Mouse (Mus musculus) erythroblast, embryonic 14.5 days (primary cell): ENCODE data around the gene Zfpl1. TPM values are rescaled to one million over a fixed set of nuclear protein-coding genes. Genes with fewer than 3 reads are reported as not detected.

Experiments
- H3K27me3 ChIP-seq: 2 replicates; pipeline ENCODE4 v1.6.1; 2012; ENCODE audit warnings: inconsistent platforms; ENCODE audit not compliant: control insufficient read depth
- H3K36me3 ChIP-seq: 2 replicates; pipeline ENCODE4 v1.6.1; 2012; ENCODE audit warnings: mild to moderate bottlenecking, inconsistent platforms; ENCODE audit not compliant: control insufficient read depth
- H3K4me1 ChIP-seq: 2 replicates; pipeline ENCODE4 v1.6.1; 2012; ENCODE audit warnings: inconsistent platforms; ENCODE audit not compliant: control insufficient read depth
- H3K4me3 ChIP-seq: replicated peaks from 2 replicates; pipeline ENCODE3; 2012; ENCODE audit warnings: moderate library complexity, mild to moderate bottlenecking, inconsistent platforms
- H3K9me3 ChIP-seq: 2 replicates; pipeline ENCODE4 v1.6.1; 2012; ENCODE audit warnings: low read length, inconsistent platforms, mixed read lengths; ENCODE audit not compliant: control insufficient read depth
- GATA1 ChIP-seq: IDR thresholded peaks from 2 replicates; pipeline ENCODE4 v1.6.1; 2012; ENCODE audit warnings: low read length, inconsistent platforms, mixed read lengths
- TAL1 ChIP-seq: IDR thresholded peaks from 3 replicates; pipeline ENCODE4 v1.6.1; 2012; ENCODE audit warnings: low read length, inconsistent platforms, mixed read lengths
- polyA plus RNA-seq: library from polyadenylated mRNA; stranded (reverse); fragments of >175 nt; gene quantifications from 2 replicates; pipeline ENCODE4 v1.2.3, GENCODE M21; 2012

Gene Zfpl1
- polyA plus RNA-seq, 1 experiment = 5.1 TPM

DNA sequence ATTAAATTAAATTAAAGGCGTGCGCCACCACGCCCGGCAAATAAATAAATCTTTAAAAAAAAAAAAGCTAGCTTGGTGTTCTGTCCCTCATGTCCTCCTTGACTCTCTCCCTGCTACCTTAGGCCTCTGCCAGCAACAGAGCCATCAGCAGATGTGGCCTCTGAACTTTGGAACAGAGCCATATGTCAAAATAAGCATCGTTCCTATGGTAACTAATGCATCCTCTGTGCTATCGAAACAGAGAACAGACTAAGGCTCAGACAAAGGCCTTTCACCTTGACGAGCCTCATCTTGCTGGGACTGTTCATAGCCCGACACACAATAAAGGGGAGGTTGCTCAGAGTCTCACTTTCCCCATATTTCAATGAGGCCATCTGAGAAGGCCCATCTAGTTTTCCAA is 38.6 kb upstream of the Zfpl1 start:
- no peaks in the 10 kb centered on the region for H3K27me3 ChIP-seq
- TF ChIP-seq GATA1 = no peak
- TF ChIP-seq TAL1 = no peak
- peaks cover 69% of the 10 kb centered on the region for H3K36me3 ChIP-seq
- no peak overlapping the region for H3K4me3 ChIP-seq
- H3K9me3 ChIP-seq = no peaks in the 10 kb centered on the region
- H3K4me1 ChIP-seq = peaks cover 51% of the 10 kb centered on the region

DNA sequence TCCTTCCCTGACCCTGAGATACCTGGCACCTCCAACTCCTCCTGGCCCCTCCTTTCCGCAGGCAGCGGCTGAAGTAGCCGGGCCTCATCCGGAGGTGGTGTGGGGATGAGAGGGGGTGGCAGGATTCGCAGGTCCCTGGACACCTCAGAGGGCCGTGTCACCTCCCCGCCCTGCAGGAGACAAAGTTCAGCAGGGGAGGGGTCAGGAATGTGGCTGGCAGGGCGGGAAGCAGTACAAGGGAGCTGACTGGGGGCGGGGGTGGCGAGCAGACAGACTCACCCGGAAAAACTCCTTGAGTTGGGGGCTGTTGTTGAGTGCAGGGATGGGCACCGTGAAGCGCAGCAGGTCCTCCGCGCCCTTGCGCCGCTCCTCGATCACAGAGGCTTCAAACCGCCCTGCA is 37.0 kb upstream of the Zfpl1 start:
- peaks cover 71% of the 10 kb centered on the region for H3K36me3 ChIP-seq
- TF ChIP-seq GATA1 = no peak
- TF ChIP-seq TAL1 = no peak
- no peaks in the 10 kb centered on the region for H3K27me3 ChIP-seq
- H3K4me3 ChIP-seq = peak overlapping the region; percentile 27
- H3K4me1 ChIP-seq = peaks cover 57% of the 10 kb centered on the region
- no peaks in the 10 kb centered on the region for H3K9me3 ChIP-seq

GRCm38 (mm10) chr19:6118677-6119185 is 34.0 kb upstream of the Zfpl1 start:
- Histone ChIP-seq H3K9me3 (no peaks in the 10 kb centered on the region), H3K36me3 (peaks cover 82% of the 10 kb centered on the region), H3K4me3 (peak overlapping the region; percentile 84), H3K27me3 (no peaks in the 10 kb centered on the region), H3K4me1 (peaks cover 52% of the 10 kb centered on the region)
- TF ChIP-seq GATA1 (no peak), TAL1 (no peak)

DNA sequence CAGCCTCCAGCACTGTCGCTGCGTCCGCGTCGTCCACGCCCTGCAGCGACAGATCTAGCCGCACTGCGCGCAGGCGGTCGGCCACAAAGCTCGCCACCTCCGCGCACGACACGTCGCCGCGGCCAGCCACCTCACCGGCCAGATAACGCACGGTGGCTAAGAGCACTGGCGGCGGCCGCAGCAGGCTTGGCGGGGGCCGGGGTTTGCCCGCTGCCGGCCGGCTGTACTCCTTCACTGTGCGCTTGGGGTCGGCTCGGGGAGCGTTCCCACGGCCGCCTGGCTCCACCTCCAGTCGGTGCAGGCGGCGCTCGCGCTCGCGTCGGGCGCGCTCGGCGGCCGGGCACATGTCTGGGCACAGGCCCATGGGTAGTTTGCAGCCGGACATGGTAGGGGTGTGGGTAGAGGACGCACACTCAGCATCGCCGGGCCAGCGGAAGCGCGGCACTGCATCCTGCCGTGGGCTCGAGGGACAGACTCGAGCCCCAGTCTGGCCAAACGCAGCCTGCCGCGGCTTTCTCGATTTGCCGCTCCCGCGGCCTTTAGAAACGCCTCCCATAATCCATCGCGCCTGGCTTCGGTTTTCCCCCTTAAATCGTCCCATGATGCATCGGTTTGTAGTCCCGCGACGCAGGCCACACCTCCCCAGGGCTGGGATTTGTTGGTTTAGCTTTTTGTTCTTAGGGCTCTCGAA is 33.4 kb upstream of the Zfpl1 start, which contains the start of gene Sac3d1:
Gene Sac3d1, minus strand, starts transcription at position 665 of the 691 bp plus-strand sequence.
- Histone ChIP-seq H3K4me3 (peak within 1 kb of the TSS; percentile 84), H3K9me3 (no peaks in the 10 kb centered on the region), H3K36me3 (peaks cover 82% of the 10 kb centered on the region), H3K27me3 (no peaks in the 10 kb centered on the region), H3K4me1 (peaks cover 47% of the 10 kb centered on the region)
- TF ChIP-seq TAL1 (no peak), GATA1 (no peak)

- TF ChIP-seq TAL1 (no peak), GATA1 (no peak)
- Histone ChIP-seq H3K27me3 (no peaks in the 10 kb centered on the region), H3K36me3 (peaks cover 84% of the 10 kb centered on the region), H3K4me1 (peaks cover 46% of the 10 kb centered on the region), H3K9me3 (no peaks in the 10 kb centered on the region), H3K4me3 (peak overlapping the region; percentile 84)
Measured at GRCm38 (mm10) chr19:6117346-6117985, 32.7 kb upstream of the Zfpl1 start.

DNA sequence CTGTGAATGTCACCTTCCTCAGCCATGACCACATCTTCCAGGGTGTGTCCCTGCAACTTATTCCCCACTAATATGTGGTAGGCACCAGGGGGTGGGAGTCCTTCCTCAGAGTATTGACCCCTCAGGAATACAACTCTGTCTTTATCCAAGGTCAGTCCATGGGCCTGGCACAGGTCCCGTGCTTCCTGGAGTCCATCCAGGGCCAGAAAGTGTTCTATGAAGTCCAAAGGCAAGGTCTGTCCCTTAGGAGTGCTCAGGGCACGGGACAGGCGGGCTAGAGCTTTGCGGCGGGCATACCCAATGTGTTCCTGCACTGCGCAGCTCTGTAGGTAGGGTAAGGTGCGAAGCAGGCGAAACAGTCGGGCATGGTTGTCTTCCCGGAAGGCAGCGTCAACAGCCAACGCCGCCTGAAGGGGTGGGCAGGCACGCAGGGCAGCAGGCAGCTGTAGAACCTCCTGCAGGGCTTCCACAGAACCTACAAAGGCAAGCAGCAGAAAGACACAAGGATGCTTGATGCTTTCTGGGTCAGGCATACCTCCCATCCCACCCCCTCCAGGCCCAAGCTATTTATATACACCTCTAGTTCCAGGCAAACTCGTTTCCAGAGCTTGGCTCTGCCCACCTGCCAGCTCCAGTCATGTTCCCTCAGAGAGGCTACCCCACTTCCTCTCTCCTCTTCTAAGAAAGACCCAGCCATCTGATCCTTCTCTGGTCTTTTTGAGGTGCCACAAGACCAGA is 31.5 kb upstream of the Zfpl1 start:
- peaks cover 40% of the 10 kb centered on the region for H3K4me1 ChIP-seq
- no peaks in the 10 kb centered on the region for H3K9me3 ChIP-seq
- peaks cover 78% of the 10 kb centered on the region for H3K36me3 ChIP-seq
- H3K27me3 ChIP-seq = no peaks in the 10 kb centered on the region
- TF ChIP-seq TAL1 (no peak), GATA1 (no peak)
- H3K4me3 ChIP-seq = peak overlapping the region; percentile 84

GRCm38 (mm10) chr19:6113116-6113515 is 28.4 kb upstream of the Zfpl1 start:
- Histone ChIP-seq H3K4me3 (no peak overlapping the region), H3K36me3 (peaks cover 58% of the 10 kb centered on the region), H3K4me1 (peaks cover 25% of the 10 kb centered on the region), H3K27me3 (no peaks in the 10 kb centered on the region), H3K9me3 (no peaks in the 10 kb centered on the region)
- TF ChIP-seq TAL1 (no peak), GATA1 (no peak)

DNA sequence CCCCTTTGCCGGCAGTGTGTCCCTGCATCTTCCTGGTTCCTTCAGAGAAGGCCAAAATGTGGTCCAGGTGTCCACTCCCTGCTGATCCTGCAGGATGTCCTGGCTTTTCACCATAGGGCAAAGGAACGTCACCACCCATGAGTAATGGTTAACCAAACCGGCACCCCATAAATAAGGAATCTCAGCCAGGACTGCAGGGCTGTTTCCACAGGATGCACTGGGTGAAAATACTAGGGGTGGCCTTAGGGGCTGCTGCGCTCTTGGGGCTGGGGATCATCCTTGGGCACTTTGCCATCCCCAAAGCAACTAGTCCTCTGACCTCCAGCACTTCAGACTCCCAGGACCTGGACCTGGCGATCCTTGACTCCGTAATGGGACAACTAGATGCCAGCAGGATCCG is 20.8 kb upstream of the Zfpl1 start, which contains the start of gene Naaladl1:
Gene Naaladl1, plus strand, starts transcription at position 197 of the 400 bp plus-strand sequence.
- Histone ChIP-seq H3K4me3 (no peak within 1 kb of the TSS), H3K9me3 (no peaks in the 10 kb centered on the region), H3K4me1 (peaks cover 42% of the 10 kb centered on the region), H3K36me3 (peaks cover 13% of the 10 kb centered on the region), H3K27me3 (no peaks in the 10 kb centered on the region)
- TF ChIP-seq TAL1 (no peak), GATA1 (no peak)

GRCm38 (mm10) chr19:6104476-6104875 is 19.7 kb upstream of the Zfpl1 start:
- peaks cover 23% of the 10 kb centered on the region for H3K36me3 ChIP-seq
- TF ChIP-seq GATA1 = no peak
- no peak for TF ChIP-seq TAL1
- peaks cover 49% of the 10 kb centered on the region for H3K4me1 ChIP-seq
- no peak overlapping the region for H3K4me3 ChIP-seq
- H3K27me3 ChIP-seq = no peaks in the 10 kb centered on the region
- H3K9me3 ChIP-seq = no peaks in the 10 kb centered on the region
